Mouse (Mus musculus): Measurements from ENCODE around the gene Gm13539. TPM values are rescaled to one million over a fixed set of nuclear protein-coding genes. Genes with fewer than 3 reads are reported as not detected.
"Not testable (repeated sequence)": the region's sequence is repeated elsewhere in the genome, so short reads cannot be mapped to it uniquely, and the experiment has no call there.

The Gm13539 gene
- not detected in 2 replicates for polyA plus RNA-seq (2014; fragmentation: Nextera tagmentation; extraction: Ambion mirVana)

- DNase-seq (ENCODE audit: low spot score) (no peak), ATAC-seq (ENCODE audit: low read depth) (no peak)
- no peak within 1 kb of the TSS for H3K4me2 ChIP-seq (ENCODE audit: low read depth, low read length)
Observed at GRCm38 (mm10) chr2:25781957-25782356, at the start of gene Gm13539. Gene Gm13539, plus strand, starts transcription at chr2:25782257.

DNA sequence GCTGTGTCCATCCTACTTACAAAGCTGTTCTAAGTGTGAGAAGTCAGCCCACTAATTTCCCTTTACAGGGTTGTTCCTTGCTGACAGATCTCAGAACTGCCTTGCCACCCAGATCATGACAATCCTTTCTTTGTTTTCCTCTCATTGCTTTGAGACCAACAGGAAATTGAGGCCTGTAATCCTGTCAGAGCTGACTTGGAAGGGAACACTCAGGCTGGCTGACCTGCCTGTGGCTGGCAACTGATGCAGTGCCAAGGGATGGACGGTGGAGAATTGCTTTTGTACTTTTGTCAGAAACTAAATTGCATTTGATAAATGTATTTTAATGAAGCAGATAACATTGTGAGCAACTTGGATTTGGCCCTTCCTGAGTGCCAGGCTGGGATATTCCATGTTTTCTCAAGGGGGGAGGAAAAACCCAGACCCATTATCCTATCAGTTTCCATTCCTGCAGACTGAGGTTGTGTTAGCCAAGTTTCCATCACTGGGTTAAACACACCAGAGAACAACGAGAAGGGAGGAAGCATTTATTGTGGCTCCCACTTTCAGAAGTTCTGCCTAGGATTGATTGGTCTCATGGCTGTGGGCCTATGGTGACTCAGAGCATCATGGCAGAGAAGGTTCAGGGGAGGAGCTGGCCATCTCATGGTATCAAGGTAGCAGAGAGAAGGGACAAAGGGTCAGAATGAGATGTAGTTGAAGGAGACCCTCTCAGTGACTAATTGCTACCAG is 48.7 kb upstream of the Gm13539 start:
- DNase-seq (ENCODE audit: low spot score) (no peak), ATAC-seq (ENCODE audit: low read depth) (no peak)
- no peaks in the 10 kb centered on the region for H3K9me3 ChIP-seq (ENCODE audit: control insufficient read depth, low read length)
- no peaks in the 10 kb centered on the region for H3K36me3 ChIP-seq (ENCODE audit: control insufficient read depth, insufficient read depth, low read length)
- no peak overlapping the region for H3K9ac ChIP-seq (ENCODE audit: low read depth, low read length)
- no peaks in the 10 kb centered on the region for H3K27me3 ChIP-seq (replicated peaks; ENCODE audit: control insufficient read depth, insufficient read depth, low read length)
- no peak overlapping the region for H3K27ac ChIP-seq (replicated peaks; ENCODE audit: low read depth, low read length)
- H3K4me1 ChIP-seq (ENCODE audit: control insufficient read depth, insufficient read depth, low read length), result no peaks in the 10 kb centered on the region
- H3K4me2 ChIP-seq (ENCODE audit: low read depth, low read length), result no peak overlapping the region
- H3K4me3 ChIP-seq (ENCODE audit: low read depth, low read length), result no peak overlapping the region
- WGBS, result 43% methylated on average over 2 of the region's 2 CpGs

More at GRCm38 (mm10) chr2:25781957-25782356, at the start of gene Gm13539:
- H3K4me3 ChIP-seq (ENCODE audit: low read depth, low read length), result no peak within 1 kb of the TSS
- 80% methylated on average over 3 of the region's 3 CpGs for WGBS
- H3K27me3 ChIP-seq (replicated peaks; ENCODE audit: control insufficient read depth, insufficient read depth, low read length), result no peaks in the 10 kb centered on the region
- H3K36me3 ChIP-seq (ENCODE audit: control insufficient read depth, insufficient read depth, low read length), result no peaks in the 10 kb centered on the region
- no peak within 1 kb of the TSS for H3K27ac ChIP-seq (replicated peaks; ENCODE audit: low read depth, low read length)
- no peaks in the 10 kb centered on the region for H3K4me1 ChIP-seq (ENCODE audit: control insufficient read depth, insufficient read depth, low read length)
- no peak within 1 kb of the TSS for H3K9ac ChIP-seq (ENCODE audit: low read depth, low read length)
- H3K9me3 ChIP-seq (ENCODE audit: control insufficient read depth, low read length), result no peaks in the 10 kb centered on the region

- not testable (repeated sequence) for H3K27me3 ChIP-seq (replicated peaks; ENCODE audit: control insufficient read depth, insufficient read depth, low read length); DNase-seq (ENCODE audit: low spot score); H3K4me2 ChIP-seq (ENCODE audit: low read depth, low read length); H3K4me1 ChIP-seq (ENCODE audit: control insufficient read depth, insufficient read depth, low read length); ATAC-seq (ENCODE audit: low read depth); H3K4me3 ChIP-seq (ENCODE audit: low read depth, low read length); H3K27ac ChIP-seq (replicated peaks; ENCODE audit: low read depth, low read length); H3K9me3 ChIP-seq (ENCODE audit: control insufficient read depth, low read length); H3K9ac ChIP-seq (ENCODE audit: low read depth, low read length); H3K36me3 ChIP-seq (ENCODE audit: control insufficient read depth, insufficient read depth, low read length)
- 100% methylated on average over 1 of the region's 3 CpGs for WGBS
Observed at GRCm38 (mm10) chr2:25736709-25737108, 45.3 kb upstream of the Gm13539 start, which contains the start of gene Obp2b. Gene Obp2b, plus strand, starts transcription at chr2:25737009.

DNA sequence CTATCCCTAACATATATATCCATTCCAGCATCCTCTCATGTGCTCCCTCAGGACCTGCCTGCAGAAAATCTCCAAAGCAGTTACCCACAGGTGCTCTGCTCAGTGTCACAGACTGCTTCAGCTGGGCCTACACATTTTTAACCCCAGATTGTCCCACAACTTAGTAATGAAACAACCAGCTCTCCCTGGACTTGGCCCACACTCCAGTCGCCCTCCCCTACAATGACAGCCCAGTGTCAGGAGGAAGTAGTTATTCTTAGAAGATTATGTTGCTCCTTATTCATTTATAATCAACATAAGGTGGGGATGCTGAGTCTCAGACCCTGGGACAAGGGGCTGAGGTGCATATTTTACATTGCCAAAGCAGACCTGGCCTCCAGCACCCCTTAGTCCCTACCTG is 40.4 kb upstream of the Gm13539 start:
- Histone ChIP-seq H3K9ac (ENCODE audit: low read depth, low read length) (no peak overlapping the region), H3K27ac (replicated peaks; ENCODE audit: low read depth, low read length) (no peak overlapping the region), H3K27me3 (replicated peaks; ENCODE audit: control insufficient read depth, insufficient read depth, low read length) (no peaks in the 10 kb centered on the region), H3K36me3 (ENCODE audit: control insufficient read depth, insufficient read depth, low read length) (no peaks in the 10 kb centered on the region), H3K4me1 (ENCODE audit: control insufficient read depth, insufficient read depth, low read length) (no peaks in the 10 kb centered on the region), H3K4me3 (ENCODE audit: low read depth, low read length) (no peak overlapping the region), H3K9me3 (ENCODE audit: control insufficient read depth, low read length) (no peaks in the 10 kb centered on the region), H3K4me2 (ENCODE audit: low read depth, low read length) (no peak overlapping the region)
- 67% methylated on average over 1 of the region's 1 CpGs for WGBS
- ATAC-seq (ENCODE audit: low read depth) (no peak), DNase-seq (ENCODE audit: low spot score) (no peak)

- Histone ChIP-seq H3K36me3 (ENCODE audit: control insufficient read depth, insufficient read depth, low read length) (no peaks in the 10 kb centered on the region), H3K27ac (replicated peaks; ENCODE audit: low read depth, low read length) (no peak overlapping the region), H3K4me3 (ENCODE audit: low read depth, low read length) (no peak overlapping the region), H3K9ac (ENCODE audit: low read depth, low read length) (no peak overlapping the region), H3K4me1 (ENCODE audit: control insufficient read depth, insufficient read depth, low read length) (no peaks in the 10 kb centered on the region), H3K27me3 (replicated peaks; ENCODE audit: control insufficient read depth, insufficient read depth, low read length) (no peaks in the 10 kb centered on the region), H3K4me2 (ENCODE audit: low read depth, low read length) (no peak overlapping the region), H3K9me3 (ENCODE audit: control insufficient read depth, low read length) (no peaks in the 10 kb centered on the region)
- WGBS, result 92% methylated on average over 1 of the region's 1 CpGs
- ATAC-seq (ENCODE audit: low read depth), result no peak
- no peak for DNase-seq (ENCODE audit: low spot score)
Observed at GRCm38 (mm10) chr2:25754201-25754600, 27.9 kb upstream of the Gm13539 start.

DNA sequence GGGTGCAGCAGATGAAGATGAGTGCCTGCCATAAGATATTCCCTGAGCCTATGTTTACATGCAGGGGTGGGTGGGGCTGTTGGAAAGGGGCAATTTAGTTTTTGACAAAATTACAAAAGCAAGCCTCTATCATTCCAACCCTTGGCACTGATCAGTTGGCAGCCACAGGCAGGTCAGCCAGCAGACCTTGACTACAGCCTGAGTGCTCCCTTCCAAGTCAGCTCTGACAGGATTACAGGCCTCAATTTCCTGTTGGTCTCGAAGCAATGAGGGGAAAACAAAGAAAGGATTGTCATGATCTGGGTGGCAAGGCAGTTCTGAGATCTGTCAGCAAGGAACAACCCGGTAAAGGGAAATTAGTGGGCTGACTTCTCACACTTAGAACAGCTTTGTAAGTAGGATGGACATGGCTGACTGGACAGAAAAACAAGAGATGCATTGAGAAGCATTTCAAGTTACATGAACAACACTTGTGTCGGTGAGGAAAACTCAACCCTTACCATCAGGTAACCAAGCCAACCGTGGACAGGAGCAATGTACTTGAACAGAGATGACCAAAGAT is 23.9 kb upstream of the Gm13539 start:
- 18% methylated on average over 4 of the region's 4 CpGs for WGBS

DNA sequence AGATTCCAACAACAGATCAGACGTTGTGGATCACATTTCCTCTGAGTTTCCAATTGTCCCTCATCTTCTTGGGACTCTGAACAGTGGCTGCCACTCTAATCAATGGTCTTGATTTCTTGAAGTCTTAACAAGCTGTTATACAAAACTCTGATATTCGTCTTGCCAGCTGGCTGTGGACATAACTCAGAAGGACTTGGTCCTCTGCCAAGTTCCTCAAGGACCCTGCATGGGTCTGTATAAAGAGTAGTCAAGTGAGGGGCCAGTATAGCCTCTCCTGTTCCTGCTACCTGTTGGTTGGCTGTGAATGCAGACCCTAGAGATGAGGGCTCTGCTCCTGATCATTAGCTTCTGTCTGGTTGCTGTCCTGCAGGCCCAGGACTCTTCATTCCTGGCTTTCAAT is 16.8 kb upstream of the Gm13539 start, which contains the start of gene Lcn3:
Gene Lcn3 (plus strand): TSS at position 301 of the 400 bp plus-strand sequence.
- Histone ChIP-seq H3K4me3 (ENCODE audit: low read depth, low read length) (no peak within 1 kb of the TSS), H3K27ac (replicated peaks; ENCODE audit: low read depth, low read length) (no peak within 1 kb of the TSS), H3K27me3 (replicated peaks; ENCODE audit: control insufficient read depth, insufficient read depth, low read length) (no peaks in the 10 kb centered on the region), H3K4me1 (ENCODE audit: control insufficient read depth, insufficient read depth, low read length) (no peaks in the 10 kb centered on the region), H3K9ac (ENCODE audit: low read depth, low read length) (no peak within 1 kb of the TSS), H3K4me2 (ENCODE audit: low read depth, low read length) (no peak within 1 kb of the TSS), H3K9me3 (ENCODE audit: control insufficient read depth, low read length) (no peaks in the 10 kb centered on the region), H3K36me3 (ENCODE audit: control insufficient read depth, insufficient read depth, low read length) (no peaks in the 10 kb centered on the region)
- 32% methylated on average over 2 of the region's 2 CpGs for WGBS
- ATAC-seq (ENCODE audit: low read depth) (no peak), DNase-seq (ENCODE audit: low spot score) (no peak)

More for the DNA sequence above, 23.9 kb upstream of the Gm13539 start:
- Histone ChIP-seq H3K4me1 (ENCODE audit: control insufficient read depth, insufficient read depth, low read length) (no peaks in the 10 kb centered on the region), H3K36me3 (ENCODE audit: control insufficient read depth, insufficient read depth, low read length) (no peaks in the 10 kb centered on the region), H3K4me2 (ENCODE audit: low read depth, low read length) (no peak overlapping the region), H3K9me3 (ENCODE audit: control insufficient read depth, low read length) (no peaks in the 10 kb centered on the region), H3K27me3 (replicated peaks; ENCODE audit: control insufficient read depth, insufficient read depth, low read length) (no peaks in the 10 kb centered on the region), H3K9ac (ENCODE audit: low read depth, low read length) (no peak overlapping the region), H3K27ac (replicated peaks; ENCODE audit: low read depth, low read length) (no peak overlapping the region), H3K4me3 (ENCODE audit: low read depth, low read length) (no peak overlapping the region)
- ATAC-seq (ENCODE audit: low read depth) (no peak), DNase-seq (ENCODE audit: low spot score) (no peak)

GRCm38 (mm10) chr2:25767764-25768163 is 14.3 kb upstream of the Gm13539 start:
- Histone ChIP-seq H3K36me3 (ENCODE audit: control insufficient read depth, insufficient read depth, low read length) (no peaks in the 10 kb centered on the region), H3K4me1 (ENCODE audit: control insufficient read depth, insufficient read depth, low read length) (no peaks in the 10 kb centered on the region), H3K27ac (replicated peaks; ENCODE audit: low read depth, low read length) (no peak overlapping the region), H3K9me3 (ENCODE audit: control insufficient read depth, low read length) (no peaks in the 10 kb centered on the region), H3K4me3 (ENCODE audit: low read depth, low read length) (no peak overlapping the region), H3K9ac (ENCODE audit: low read depth, low read length) (no peak overlapping the region), H3K27me3 (replicated peaks; ENCODE audit: control insufficient read depth, insufficient read depth, low read length) (no peaks in the 10 kb centered on the region), H3K4me2 (ENCODE audit: low read depth, low read length) (no peak overlapping the region)
- DNase-seq (ENCODE audit: low spot score) (no peak), ATAC-seq (ENCODE audit: low read depth) (no peak)
- WGBS, result 76% methylated on average over 4 of the region's 4 CpGs

GRCm38 (mm10) chr2:25773507-25773906 is 8.6 kb upstream of the Gm13539 start:
- no peak overlapping the region for H3K27ac ChIP-seq (replicated peaks; ENCODE audit: low read depth, low read length)
- H3K9ac ChIP-seq (ENCODE audit: low read depth, low read length), result no peak overlapping the region
- ATAC-seq (ENCODE audit: low read depth), result no peak
- H3K4me2 ChIP-seq (ENCODE audit: low read depth, low read length), result no peak overlapping the region
- H3K9me3 ChIP-seq (ENCODE audit: control insufficient read depth, low read length), result no peaks in the 10 kb centered on the region
- DNase-seq (ENCODE audit: low spot score), result no peak
- 91% methylated on average over 2 of the region's 2 CpGs for WGBS
- H3K4me1 ChIP-seq (ENCODE audit: control insufficient read depth, insufficient read depth, low read length), result no peaks in the 10 kb centered on the region
- no peaks in the 10 kb centered on the region for H3K27me3 ChIP-seq (replicated peaks; ENCODE audit: control insufficient read depth, insufficient read depth, low read length)
- no peak overlapping the region for H3K4me3 ChIP-seq (ENCODE audit: low read depth, low read length)
- no peaks in the 10 kb centered on the region for H3K36me3 ChIP-seq (ENCODE audit: control insufficient read depth, insufficient read depth, low read length)
